Mouse (Mus musculus): ENCODE data around the gene 6430571L13Rik. TPM values are rescaled to one million over a fixed set of nuclear protein-coding genes. Genes with fewer than 3 reads are reported as not detected.

6430571L13Rik gene
- total RNA-seq (2015) (not detected in 2 replicates), total RNA-seq (2017) (not detected in 2 replicates)

DNA sequence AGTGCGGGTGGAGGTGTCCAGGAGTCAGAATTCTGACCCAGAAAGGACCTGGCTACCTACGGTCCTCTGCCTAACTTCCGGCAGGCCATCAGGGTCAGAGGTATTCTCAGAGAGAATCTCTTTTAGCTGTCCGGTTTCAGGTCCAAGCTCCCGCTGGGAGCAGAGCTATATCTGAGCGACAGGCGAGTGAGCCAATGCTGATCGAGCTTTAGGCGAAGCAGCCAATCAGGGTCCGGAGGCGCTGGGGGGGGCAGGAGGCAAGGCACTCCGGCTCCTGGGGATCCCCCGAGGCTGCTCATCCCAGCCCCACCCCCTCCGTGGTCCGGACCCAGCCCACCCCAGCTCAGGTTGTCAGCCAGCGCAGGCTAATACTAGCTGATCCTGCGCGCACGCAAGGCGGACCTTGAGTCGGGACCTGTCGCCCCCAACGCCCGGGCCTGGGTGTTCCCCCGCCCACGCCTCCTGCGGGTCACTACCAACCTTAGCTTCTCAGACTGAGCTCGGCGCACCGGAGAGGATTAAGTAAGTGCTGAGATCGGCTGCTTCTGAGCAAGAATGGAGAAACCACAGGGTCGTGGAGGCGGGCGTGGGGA is at the start of gene 6430571L13Rik:
Gene 6430571L13Rik (plus strand): TSS at position 336 of the 593 bp plus-strand sequence.
- peak; percentile 78 for ATAC-seq (ENCODE audit: poor library complexity, severe bottlenecking)

DNA sequence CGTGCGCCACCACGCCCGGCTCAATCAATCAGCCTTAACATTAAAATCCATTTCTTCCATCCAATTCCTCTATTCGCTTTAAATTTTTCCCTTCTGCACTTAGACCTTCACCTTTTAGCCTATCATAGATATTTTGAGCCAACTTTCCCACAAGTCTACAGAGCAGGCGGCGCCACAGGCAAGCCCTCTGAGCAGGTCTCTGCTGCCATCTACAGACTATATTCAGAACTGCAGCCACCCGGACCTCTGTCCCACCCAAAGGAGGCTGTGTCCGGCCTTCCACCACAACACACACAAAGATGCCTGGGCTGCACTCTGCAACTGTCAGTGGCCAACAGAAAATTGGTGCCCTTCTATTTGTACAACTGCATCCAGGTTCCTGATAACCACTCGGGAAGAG is 49.5 kb upstream of the 6430571L13Rik start:
- ATAC-seq (ENCODE audit: poor library complexity, severe bottlenecking), result peak; percentile 33

DNA sequence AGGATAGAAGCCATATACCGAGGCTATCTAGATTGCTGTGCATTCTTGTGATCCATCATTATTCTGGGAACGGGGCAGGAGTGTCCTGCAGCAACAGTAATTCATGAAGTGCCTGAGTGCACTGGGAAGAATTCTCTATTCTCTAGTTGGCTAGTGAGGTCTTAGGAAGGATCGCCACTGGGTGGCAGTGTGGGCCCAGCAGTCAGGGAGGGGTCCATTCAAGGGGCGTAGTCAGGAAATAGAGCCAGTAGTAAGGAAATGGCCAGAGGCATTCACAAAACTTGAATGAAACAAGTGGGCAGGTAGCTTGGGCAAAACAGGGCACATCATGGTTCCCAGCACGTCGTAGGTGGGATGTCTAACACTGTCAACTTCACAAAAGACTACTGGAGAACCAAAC is 46.2 kb upstream of the 6430571L13Rik start:
- peak; percentile 31 for ATAC-seq (ENCODE audit: poor library complexity, severe bottlenecking)

DNA sequence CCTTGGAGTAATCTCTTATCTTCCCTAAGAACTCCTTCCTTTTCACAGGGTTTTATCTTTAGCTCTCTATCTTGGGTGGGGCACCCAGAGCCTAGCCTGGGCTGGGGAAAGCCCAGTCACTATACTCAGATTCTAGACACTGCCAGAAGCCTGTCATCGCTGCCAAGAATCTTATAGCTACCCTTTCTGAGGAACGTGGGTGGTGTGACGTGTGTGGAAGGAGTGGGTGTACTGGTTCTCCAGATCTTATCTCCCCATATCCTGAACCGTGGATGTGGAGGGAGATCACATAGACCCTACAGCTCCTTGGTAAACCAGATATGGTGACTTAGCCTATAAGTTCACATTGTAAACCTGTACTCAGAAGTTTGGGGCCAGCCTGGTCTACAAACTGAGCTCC is 44.8 kb upstream of the 6430571L13Rik start:
- ATAC-seq (ENCODE audit: poor library complexity, severe bottlenecking), result no peak

DNA sequence AAGGTAGTCTGAATTCAATTTTAAA is 44.6 kb upstream of the 6430571L13Rik start, which contains the start of gene Cish:
Gene Cish (plus strand): TSS at position 11 of the 25 bp plus-strand sequence.
- ATAC-seq (ENCODE audit: poor library complexity, severe bottlenecking), result no peak

DNA sequence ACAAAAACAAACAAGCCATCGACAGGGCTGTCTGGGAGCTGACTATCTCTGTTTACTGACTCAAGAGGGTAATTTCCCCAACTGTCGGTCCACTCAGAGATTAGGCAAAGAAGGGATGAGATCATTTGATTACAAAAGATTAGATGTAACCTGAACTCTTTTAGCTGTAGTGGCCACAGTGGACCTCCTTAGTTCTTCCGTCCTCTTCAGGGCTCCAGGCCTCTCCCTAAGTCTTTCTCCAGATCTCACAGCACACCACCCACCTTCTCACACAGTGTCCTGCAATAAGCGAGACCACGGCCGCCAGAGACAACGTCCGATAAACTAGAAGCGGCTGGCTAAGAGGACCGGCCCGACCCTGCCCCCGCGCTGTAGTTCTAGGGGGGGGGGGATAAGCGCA is 44.4 kb upstream of the 6430571L13Rik start:
- ATAC-seq (ENCODE audit: poor library complexity, severe bottlenecking), result peak; percentile 16

DNA sequence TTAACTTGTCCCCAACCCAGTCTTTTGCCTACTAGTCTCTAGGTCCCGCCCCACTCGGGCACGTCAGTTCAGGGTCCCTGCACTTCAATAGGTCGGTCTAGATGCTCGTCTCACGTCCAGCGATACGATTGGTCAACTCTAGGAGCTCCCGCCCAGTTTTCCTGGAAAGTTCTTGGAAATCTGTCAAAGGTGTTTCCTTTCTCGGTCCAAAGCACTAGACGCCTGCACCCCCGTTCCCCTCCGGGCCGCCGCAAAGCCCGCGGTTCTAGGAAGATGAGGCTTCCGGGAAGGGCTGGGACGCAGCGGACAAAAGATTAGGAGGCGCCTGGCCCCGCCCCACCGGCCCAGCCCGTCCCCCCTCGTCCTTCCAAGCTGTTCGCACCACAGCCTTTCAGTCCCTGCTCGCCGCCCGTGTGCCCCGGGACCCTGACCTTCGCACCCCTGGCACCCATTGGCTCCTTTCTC is 43.9 kb upstream of the 6430571L13Rik start:
- peak; percentile 82 for ATAC-seq (ENCODE audit: poor library complexity, severe bottlenecking)

DNA sequence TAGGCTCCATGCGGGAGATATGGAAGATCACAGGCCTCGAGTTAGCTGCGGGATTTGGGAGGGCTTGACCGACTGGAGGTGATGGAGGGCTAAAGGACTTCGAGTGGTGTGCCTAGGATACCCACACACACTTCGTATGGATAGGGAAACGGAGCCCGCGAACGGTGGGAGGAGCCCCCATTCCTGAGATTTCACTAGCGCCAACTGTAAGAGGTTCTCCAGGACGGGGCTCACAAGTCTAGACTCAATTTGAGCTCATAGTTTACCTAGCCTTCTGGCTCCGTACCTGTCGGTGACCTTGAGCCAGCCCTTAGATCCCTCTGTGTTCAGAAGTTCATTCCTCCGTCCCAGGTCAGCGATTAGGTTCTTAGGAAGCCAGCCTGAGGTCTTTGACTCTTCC is 43.3 kb upstream of the 6430571L13Rik start:
- 0 out of 2 replicates have a peak, but pooled peaks have one; percentile 0 for ATAC-seq (ENCODE audit: poor library complexity, severe bottlenecking)

DNA sequence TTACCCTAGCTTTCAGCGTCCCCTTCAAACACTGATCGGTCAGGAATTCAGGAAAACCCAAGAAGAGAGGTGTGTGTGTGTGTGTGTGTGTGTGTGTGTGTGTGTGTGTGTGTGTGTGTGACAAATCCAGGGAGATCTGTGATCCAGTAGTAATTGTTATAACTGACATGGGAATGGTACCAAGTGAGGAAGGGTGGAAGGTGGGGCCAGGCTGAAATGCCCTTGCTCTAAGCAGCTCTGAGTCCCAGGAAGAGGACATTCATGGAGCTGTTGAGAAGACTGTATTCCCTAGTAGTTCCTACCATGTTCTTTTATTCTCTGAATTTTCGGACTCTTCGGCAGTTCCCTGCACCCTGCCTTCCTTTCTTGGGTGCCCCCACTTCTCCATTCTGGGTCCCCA is 42.7 kb upstream of the 6430571L13Rik start:
- no peak for ATAC-seq (ENCODE audit: poor library complexity, severe bottlenecking)

DNA sequence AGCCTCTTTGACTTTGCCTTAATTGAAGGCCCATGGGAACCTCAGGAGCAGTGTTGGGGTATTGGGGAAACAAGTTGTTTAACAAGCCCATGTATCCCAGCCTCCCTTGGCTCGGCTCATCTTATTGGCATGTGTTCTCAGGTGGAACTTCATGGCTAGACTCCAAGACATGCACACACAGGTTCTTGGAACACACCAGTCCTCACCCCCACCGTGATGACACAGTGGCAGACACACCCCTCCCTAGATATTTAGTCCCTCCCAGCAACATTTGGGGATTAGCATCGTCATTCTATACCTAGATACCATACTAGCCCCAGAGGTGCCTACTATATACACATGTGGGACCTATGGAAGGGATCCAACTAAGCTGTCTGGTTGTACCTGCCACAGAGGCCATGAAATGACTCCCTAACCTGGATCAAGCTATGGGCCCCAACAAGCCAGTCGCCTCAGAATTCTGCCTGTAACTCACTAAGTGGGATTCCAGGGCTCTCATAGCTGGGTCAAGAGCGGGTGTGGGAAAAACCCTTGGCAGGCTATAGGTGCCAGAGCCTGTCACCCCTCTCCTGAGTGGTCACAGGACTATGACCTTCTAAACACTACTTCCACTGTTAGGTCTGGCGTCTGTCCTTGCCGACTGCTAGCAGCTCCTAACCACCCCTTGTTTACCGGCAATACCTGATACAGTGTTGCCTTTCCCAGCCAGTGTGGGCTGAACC is 42.2 kb upstream of the 6430571L13Rik start:
- ATAC-seq (ENCODE audit: poor library complexity, severe bottlenecking), result no peak

DNA sequence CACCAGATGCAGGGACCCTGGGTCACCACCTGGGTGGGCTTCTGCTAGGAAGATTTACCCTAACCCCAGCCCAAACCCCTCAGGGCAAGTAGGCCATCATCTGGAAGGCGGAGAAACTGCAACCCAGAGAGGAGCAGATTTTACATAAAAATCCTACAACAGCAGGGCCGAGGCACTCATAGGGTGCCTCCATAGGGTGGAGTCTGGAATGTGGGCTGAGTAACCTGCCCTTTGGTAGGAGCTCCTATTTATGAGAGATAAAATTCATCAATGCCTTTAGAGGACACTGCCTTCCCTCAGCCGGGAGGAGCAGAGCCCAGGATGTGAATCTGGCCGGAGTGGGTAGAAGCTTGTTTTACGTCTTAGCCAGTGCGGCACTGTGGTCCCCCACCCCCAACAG is 41.5 kb upstream of the 6430571L13Rik start:
- no peak for ATAC-seq (ENCODE audit: poor library complexity, severe bottlenecking)

DNA sequence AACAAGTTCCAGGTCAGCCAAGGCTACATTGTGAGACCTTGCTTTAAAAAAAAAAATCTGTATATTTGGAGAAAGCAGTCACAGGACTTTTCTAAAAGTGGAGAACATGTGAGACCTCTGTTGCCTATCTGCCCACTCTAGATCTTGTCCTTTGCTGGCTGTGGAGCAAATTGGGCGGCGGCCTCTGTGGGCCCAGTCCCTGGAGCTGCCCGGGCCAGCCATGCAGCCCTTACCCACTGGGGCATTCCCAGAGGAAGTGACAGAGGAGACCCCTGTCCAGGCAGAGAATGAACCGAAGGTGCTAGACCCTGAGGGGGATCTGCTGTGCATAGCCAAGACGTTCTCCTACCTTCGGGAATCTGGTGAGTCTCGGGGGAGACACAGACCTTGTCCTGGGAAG is 40.6 kb upstream of the 6430571L13Rik start:
- ATAC-seq (ENCODE audit: poor library complexity, severe bottlenecking), result no peak

DNA sequence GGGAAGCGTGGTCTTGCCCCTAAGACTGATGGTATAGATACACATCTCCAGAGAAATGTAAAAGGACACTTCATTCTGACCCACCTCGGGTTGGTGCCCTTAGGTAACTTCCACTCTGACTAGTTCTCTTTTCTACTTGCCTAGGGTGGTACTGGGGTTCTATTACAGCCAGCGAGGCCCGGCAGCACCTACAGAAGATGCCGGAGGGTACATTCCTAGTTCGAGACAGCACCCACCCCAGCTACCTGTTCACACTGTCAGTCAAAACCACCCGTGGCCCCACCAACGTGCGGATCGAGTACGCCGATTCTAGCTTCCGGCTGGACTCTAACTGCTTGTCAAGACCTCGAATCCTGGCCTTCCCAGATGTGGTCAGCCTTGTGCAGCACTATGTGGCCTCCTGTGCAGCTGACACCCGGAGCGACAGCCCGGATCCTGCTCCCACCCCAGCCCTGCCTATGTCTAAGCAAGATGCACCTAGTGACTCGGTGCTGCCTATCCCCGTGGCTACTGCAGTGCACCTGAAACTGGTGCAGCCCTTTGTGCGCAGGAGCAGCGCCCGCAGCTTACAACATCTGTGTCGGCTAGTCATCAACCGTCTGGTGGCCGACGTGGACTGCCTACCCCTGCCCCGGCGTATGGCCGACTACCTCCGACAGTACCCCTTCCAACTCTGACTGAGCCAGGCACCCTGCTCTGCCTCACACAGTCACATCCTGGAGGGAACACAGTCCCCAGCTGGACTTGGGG is 40.0 kb upstream of the 6430571L13Rik start:
- no peak for ATAC-seq (ENCODE audit: poor library complexity, severe bottlenecking)

DNA sequence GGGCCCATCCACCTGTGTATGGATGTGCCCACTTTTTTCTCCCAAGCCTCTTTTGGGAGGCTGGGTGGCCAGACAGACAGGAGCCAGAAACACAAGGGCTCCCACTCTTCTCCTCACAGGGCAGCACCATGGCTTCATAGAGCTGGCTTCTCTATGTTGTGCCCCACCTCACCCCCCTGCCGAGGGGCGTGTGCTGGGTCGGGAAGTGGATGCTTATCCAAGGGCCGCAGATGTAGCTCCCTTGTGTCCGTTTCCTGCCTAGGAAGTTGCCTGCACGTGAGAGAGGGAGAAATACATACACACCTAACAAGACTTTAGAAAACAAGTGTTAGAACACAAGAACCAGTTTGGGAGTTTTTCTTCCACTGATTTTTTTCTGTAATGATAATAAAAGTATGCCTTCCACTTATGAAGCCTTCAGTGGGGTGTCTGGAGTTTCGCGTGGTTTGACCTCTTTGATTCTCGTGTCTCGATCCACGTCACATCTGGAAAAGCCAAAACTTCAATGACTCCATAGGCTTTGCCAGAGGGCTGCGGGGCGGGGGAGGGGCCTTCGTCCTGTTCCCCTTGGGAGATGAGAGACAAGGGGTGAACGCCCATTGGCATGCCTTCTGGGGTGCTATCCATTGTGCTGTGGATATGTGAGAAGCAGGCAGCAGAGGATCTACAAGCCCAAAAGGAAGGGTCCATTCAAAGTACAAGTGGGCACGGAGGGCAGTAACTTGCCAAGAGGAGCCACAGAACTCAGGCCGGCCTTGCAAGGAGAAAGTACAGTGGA is 38.7 kb upstream of the 6430571L13Rik start:
- ATAC-seq (ENCODE audit: poor library complexity, severe bottlenecking), result no peak

DNA sequence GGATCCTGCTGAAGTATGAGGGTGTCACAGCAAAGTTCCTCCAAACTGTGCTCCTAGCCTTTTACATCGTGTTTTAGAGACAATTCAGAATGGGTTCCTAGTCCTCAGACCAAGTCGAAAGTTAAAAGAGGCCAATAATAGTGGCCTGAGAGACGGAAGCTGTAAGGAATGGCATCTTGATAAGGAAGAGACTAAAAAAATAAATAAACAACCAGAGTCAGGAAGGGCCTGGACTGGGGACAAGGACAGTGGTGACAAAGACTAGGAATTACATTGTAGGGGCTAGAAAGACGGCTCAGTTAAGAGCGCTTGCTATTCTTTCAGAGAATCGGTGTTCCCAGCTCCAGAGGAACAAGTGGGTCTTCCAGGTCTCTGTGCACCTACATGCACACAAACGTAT is 37.8 kb upstream of the 6430571L13Rik start:
- no peak for ATAC-seq (ENCODE audit: poor library complexity, severe bottlenecking)

DNA sequence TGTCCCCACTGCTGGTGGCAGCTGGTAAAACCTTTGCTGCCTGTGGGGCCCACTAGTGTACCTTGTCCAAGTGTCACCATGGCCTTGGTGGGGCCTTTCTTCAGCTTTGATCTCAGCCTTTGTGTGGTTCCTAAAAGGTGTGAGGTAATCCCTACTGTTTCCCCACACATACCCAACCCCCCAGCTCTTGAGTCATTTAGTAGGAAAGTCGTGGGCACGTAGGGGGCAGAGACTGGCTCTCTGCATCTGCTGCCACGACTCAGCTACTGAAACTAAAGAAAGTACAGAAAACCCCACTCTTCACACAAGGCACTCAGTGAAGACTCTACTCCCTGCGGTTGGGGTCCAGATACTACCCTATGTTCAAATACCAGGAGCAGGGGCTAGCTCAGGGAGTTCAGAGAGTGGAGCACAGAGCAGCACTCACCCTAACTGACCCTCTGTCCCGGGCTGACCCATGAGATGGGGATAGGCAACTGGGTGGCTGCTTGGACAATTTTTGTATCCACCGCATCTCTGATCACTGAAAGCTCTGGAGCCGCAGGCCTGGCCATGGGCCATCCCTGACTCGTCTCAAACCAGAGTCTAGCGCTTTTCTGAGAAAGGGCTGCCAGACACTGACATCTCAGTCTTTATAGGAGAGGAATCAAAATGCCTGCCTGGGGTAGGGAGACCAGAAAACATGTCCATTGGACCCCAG is 37.1 kb upstream of the 6430571L13Rik start:
- peak; percentile 28 for ATAC-seq (ENCODE audit: poor library complexity, severe bottlenecking)

DNA sequence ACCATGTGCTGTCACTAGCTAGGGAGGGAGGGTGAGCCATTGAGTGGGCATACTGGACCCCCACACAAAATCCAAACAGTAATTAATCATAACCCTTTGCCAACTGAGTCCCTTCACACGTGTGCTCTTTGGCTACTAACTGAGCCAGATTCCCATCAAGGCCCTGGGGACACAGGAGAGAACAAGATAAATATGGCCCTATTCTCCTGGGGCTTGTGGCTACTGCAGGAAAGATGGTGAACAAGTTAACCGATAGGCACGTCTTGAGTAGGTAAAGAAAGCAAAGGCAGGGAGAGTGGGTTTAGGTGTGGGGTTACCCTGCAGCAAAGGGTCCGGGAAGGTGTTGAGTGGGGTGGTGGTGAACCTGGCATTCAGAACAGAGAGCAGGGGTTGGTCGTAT is 36.5 kb upstream of the 6430571L13Rik start:
- no peak for ATAC-seq (ENCODE audit: poor library complexity, severe bottlenecking)

DNA sequence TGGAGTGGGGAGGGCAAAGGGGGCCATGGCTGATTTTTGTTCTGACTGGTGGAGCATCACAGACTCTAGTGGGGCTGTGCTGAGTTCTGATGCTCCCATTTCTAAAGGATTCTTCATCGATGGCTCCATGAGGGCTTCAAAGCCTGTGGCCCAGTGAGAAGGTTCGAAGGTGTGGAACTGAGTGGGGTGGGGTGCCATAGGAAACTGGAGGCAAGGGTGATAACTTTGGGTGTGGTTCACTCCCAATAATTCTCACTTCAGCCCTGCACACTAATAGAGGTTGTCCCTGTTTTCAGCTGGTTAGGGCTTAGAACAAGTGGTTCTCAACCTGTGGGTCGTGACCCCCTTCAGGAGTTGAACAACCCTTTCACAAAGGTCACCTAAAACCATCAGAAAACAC is 36.0 kb upstream of the 6430571L13Rik start:
- no peak for ATAC-seq (ENCODE audit: poor library complexity, severe bottlenecking)

DNA sequence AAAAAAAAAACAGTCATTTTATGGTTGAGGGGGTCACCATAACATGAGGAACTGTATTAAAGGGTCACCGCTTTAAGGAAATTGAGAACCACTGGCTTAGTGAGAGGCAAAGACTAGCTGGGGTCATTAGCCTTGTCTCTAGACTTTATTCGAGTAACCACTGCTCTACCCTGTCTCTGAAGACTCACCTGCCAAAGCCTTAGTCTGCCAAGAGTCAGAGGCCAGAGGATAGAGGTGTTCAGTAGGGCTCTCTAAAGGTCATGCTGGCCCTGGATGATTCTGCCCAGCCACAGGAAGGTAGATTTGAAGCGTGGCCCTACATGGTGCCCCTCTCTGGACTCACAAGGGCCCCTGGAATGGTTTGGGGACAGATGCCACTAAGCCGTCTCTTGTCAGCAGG is 35.4 kb upstream of the 6430571L13Rik start:
- no peak for ATAC-seq (ENCODE audit: poor library complexity, severe bottlenecking)

DNA sequence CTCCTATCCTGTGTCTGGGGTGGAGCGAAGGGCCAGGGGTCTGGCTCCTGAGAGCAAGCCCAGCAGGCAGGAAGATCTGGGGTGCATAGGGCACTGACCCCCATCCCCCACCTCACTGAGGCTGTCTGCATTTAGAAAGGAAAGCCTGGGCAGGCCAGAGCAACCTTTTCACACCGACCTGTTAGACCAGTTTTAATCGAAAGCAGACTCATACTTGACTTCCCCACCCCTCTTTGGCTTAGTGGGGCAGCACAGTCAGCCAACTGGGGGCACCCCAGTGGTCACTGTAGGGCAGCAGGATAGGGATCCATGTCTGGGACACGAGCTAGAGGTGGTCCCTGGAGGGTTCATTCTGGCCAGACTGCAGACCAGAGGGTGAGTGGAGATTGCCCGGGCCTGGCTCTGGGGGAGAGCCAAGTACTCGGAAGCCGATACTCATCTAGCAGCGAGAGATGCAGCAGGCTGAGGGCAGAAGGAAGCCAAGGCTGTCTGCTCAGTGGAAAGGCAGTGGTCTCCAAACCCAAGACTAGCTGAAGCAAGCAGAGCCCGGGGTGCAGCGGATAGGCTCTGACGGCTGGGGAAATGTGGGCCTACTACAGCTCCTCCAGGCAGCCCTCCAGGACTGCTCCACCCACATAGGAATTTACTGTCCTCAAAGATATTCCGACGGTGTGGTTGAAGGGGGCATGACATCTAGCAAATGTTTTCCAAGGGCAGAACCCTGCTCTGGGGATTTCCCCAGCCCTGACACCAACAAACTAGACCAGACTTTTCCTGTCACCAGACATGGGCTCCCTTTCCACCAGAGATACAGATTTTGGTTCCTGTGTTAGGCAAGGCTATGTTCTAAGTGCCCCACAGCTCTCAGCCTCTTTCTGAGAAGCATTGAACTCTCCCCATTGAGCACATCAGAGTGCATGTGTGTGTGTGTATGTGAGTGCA is 34.5 kb upstream of the 6430571L13Rik start:
- 0 out of 2 replicates have a peak, but pooled peaks have one; percentile 18 for ATAC-seq (ENCODE audit: poor library complexity, severe bottlenecking)

Measured in megakaryocyte, adult 5-6 weeks (primary cell).